Mouse (Mus musculus) erythroblast, embryonic 14.5 days (primary cell): ENCODE results near the gene AI854703. TPM values are rescaled to one million over a fixed set of nuclear protein-coding genes. Genes with fewer than 3 reads are reported as not detected.

ENCODE experiments used
- H3K27me3 ChIP-seq: 2 replicates; pipeline ENCODE4 v1.6.1; 2012; ENCODE audit warnings: inconsistent platforms; ENCODE audit not compliant: control insufficient read depth
- H3K36me3 ChIP-seq: 2 replicates; pipeline ENCODE4 v1.6.1; 2012; ENCODE audit warnings: mild to moderate bottlenecking, inconsistent platforms; ENCODE audit not compliant: control insufficient read depth
- H3K4me1 ChIP-seq: 2 replicates; pipeline ENCODE4 v1.6.1; 2012; ENCODE audit warnings: inconsistent platforms; ENCODE audit not compliant: control insufficient read depth
- H3K4me3 ChIP-seq: replicated peaks from 2 replicates; pipeline ENCODE3; 2012; ENCODE audit warnings: moderate library complexity, mild to moderate bottlenecking, inconsistent platforms
- H3K9me3 ChIP-seq: 2 replicates; pipeline ENCODE4 v1.6.1; 2012; ENCODE audit warnings: low read length, inconsistent platforms, mixed read lengths; ENCODE audit not compliant: control insufficient read depth
- GATA1 ChIP-seq: IDR thresholded peaks from 2 replicates; pipeline ENCODE4 v1.6.1; 2012; ENCODE audit warnings: low read length, inconsistent platforms, mixed read lengths
- TAL1 ChIP-seq: IDR thresholded peaks from 3 replicates; pipeline ENCODE4 v1.6.1; 2012; ENCODE audit warnings: low read length, inconsistent platforms, mixed read lengths
- polyA plus RNA-seq: library from polyadenylated mRNA; stranded (reverse); fragments of >175 nt; gene quantifications from 2 replicates; pipeline ENCODE4 v1.2.3, GENCODE M21; 2012

Gene AI854703
- polyA plus RNA-seq, 1 experiment: not detected

DNA sequence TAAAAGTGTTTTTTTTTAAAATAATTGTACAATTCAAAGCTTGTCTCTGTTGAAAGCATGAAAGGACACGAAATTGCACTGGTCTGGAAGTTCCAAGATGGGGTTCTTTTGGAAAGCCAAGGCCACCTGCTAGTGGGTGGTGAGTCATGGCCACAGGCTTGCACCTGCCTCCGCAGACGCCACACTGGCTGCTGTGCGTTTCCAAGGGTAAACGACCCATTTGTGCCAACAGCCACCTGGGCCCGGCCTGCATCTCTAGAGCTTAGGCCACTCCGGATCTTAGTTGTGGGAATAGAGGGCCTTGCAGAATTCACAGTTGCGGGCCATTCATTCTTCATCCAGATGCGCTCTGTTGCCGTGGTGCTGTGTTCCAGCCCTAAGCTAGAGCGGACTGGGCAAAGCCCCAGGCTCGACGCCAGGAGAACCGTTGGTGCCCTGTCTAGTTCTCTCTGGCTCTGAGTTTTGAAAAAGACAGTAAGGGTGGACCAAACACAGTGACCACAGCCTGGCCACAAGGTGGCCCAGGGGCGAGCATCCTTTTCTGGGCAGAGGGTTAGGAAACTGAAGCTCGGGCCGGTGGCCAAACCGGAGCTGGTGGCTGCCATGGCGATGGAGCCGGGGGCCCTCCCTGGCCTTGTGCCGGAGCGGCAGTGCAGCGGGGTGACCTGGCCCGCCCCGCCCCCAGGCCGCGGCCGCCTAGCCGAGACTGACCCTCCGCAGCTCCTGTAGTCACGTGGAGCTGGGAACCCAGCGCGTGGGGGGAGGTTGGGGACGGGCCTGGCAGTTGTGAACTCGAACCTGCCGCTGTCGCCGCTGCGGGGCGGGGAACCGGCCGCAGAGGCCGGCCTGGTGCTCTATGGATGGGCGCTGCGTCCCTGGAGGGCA, 33.2 kb upstream of the AI854703 start, which contains the start of the genes Repin1 and Gm44965:
Gene Repin1 (plus strand): TSS at position 726 of the 885 bp plus-strand sequence.
Gene Gm44965 (plus strand): TSS at position 784 of the 885 bp plus-strand sequence.
- peak within 1 kb of the TSS; percentile 66 for H3K4me3 ChIP-seq
- H3K27me3 ChIP-seq: no peaks in the 10 kb centered on the region; the same call in 1 of the 2 replicates
- TF ChIP-seq GATA1 (no peak), TAL1 (no peak)
- peaks cover 16% of the 10 kb centered on the region for H3K9me3 ChIP-seq
- H3K4me1 ChIP-seq: peaks cover 18% of the 10 kb centered on the region
- peaks cover 20% of the 10 kb centered on the region for H3K36me3 ChIP-seq

DNA sequence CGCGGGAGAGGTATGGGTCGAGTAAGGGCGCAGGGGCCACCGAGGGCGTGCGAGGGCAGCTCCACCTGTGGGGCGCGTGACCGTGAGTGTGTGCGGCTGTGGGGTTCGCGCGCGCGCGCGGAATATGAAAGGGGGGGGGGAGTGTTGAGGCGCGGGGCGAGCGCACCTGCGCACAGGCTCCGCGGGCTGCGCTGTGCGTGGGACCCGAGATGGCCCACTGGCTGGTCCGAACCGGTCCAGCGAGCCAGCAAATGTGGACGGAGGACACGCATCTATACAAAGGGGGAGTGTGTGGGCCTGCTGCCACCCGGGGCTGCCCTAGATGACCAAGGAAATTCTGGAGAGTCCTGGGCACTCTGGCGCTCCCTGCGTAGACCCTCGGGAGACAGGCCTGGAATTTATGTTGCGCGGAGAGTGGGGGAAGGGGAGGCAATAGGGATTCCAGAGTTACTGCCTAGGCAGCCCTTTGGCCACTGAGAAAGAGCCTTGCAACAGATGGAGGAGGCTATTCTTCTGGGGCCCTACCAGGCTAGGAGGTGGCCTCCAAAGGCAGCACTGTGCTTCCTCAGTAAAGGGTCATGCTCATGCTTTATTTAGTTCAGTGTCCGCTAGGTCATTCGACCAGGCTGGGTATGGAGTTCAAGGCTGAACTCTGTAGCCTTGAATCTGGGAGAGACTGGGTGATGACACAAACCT, 32.4 kb upstream of the AI854703 start:
- Histone ChIP-seq H3K4me1 (peaks cover 20% of the 10 kb centered on the region), H3K36me3 (peaks cover 20% of the 10 kb centered on the region), H3K9me3 (peaks cover 16% of the 10 kb centered on the region), H3K4me3 (peak overlapping the region; percentile 66), H3K27me3 (no peaks in the 10 kb centered on the region; the same call in 1 of the 2 replicates)
- TF ChIP-seq GATA1 (no peak), TAL1 (no peak)

DNA sequence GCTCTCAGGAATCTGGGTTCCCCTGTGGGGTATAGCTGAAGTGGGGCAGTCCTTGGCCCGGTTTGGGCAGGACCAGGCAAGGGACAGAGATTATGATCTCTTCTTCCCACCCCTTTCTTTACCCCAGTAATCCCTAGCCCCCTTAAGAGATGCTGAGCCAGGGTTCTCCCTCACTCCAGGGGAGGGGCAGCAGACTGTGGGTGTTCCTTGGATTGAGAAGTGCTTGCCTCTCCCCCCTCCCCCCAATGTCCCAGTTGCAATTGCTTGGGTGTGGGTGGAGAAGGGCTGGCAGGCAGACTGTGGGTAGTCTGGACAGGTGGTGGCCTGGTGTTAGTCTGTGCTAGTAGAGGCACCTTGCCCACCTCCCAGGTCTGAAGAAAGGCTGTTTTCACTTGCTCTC, 31.3 kb upstream of the AI854703 start:
- H3K4me1 ChIP-seq: peaks cover 24% of the 10 kb centered on the region
- TF ChIP-seq GATA1 (no peak), TAL1 (no peak)
- peaks cover 16% of the 10 kb centered on the region for H3K9me3 ChIP-seq
- no peaks in the 10 kb centered on the region; the same call in 1 of the 2 replicates for H3K27me3 ChIP-seq
- no peak overlapping the region for H3K4me3 ChIP-seq
- peaks cover 20% of the 10 kb centered on the region for H3K36me3 ChIP-seq

DNA sequence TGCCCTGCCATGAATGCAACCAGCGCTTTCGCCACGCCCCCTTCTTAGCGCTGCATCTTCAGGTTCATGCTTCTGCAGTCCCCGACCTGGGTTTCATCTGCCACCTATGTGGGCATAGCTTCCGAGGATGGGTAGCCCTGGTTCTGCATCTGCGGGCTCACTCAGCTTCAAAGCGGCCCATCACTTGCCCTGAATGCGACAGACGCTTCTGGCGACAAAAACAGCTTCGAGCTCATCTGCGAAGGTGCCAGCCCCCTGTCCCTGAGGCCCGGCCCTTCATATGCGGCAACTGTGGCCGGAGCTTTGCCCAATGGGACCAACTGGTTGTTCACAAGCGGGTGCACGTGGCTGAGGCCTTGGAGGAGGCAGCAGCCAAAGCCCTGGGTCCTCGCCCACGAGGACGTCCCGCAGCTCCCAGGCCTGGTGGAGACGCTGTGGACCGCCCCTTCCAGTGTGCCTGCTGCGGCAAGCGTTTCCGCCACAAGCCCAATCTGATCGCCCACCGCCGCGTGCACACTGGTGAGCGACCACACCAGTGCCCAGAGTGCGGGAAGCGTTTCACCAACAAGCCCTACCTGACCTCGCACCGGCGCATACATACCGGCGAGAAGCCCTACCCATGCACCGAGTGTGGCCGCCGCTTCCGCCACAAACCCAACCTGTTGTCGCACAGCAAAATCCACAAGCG, 29.9 kb upstream of the AI854703 start:
- Histone ChIP-seq H3K4me1 (peaks cover 33% of the 10 kb centered on the region), H3K27me3 (no peaks in the 10 kb centered on the region; the same call in 1 of the 2 replicates), H3K4me3 (no peak overlapping the region), H3K36me3 (peaks cover 20% of the 10 kb centered on the region), H3K9me3 (peaks cover 16% of the 10 kb centered on the region)
- TF ChIP-seq GATA1 (no peak), TAL1 (no peak)

DNA sequence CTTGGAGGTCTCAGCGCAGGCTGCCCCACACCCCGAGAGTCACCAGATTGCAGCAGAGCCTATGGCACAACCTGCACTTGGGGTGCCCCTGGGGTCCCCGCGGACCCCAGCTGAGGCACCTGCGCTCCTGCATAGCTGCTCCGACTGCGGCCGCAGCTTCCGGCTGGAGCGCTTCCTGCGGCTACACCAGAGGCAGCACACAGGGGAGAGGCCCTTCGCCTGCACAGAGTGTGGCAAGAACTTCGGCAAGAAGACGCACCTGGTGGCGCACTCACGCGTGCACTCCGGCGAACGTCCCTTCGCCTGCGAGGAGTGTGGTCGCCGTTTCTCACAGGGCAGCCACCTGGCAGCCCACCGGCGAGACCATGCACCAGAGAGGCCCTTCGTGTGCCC, 29.3 kb upstream of the AI854703 start:
- H3K27me3 ChIP-seq: no peaks in the 10 kb centered on the region; the same call in 1 of the 2 replicates
- TF ChIP-seq TAL1 (no peak), GATA1 (no peak)
- H3K36me3 ChIP-seq: peaks cover 20% of the 10 kb centered on the region
- no peak overlapping the region for H3K4me3 ChIP-seq
- peaks cover 16% of the 10 kb centered on the region for H3K9me3 ChIP-seq
- peaks cover 38% of the 10 kb centered on the region for H3K4me1 ChIP-seq

DNA sequence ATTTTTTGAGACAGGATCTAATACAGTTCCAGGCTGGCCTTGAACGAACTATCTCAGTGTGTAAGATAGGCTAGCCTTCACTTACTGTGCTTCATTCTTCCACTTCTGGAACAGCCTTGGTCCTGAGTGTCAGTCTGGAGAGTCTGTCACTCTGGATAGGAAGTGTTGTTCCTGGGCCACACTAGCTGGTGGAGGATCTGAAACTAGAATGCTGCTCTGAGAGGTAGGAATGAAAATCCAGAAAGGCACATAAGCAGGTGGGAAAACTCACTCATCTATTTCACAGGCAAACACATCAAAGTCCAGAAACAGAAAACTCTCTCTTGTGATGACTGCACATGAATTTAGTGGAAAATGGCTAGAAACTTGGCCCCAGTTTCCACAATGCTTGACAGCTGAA, 26.0 kb upstream of the AI854703 start:
- Histone ChIP-seq H3K36me3 (peaks cover 20% of the 10 kb centered on the region), H3K4me3 (no peak overlapping the region), H3K27me3 (no peaks in the 10 kb centered on the region), H3K4me1 (peaks cover 27% of the 10 kb centered on the region), H3K9me3 (peaks cover 16% of the 10 kb centered on the region)
- TF ChIP-seq GATA1 (no peak), TAL1 (no peak)

DNA sequence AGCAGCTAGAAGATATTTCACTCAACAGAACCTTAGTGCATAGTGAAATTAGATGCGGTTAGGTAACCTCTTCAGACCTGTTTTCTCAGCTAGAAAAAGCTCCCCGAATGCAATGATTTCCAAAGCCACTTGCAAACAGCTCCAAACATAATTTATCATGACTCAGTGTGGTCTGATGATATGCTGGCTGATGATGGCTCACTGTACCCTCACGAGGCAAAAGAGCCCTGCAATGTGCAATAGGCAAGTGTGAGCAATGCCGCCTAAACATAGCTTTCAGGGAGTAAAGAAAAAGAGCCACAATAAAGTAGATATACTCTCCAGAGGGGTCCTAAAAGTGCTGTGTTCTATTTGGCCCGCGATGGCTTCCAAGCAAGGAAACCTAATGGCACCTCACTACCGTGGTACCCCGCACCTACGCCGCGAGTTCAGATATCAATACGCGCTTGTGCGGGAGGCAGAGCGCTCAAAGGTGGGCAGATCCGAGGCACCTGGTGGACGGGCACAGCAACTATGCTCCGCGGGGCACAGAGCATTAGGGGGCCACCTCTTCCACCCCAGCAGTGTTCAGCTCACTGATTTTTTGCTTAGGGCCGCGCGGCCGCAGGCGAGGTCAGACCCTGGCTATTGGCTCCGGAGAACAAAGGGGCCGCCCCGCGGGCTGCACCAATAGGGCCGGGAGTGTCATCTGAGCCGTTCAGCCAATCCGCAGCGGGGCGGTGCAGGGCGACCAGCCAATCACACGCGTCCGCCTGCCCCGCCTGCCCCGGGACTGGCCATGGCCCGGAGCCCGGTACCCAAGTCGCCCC, 25.1 kb upstream of the AI854703 start, which contains the start of gene Zfp775:
Gene Zfp775 (plus strand): TSS at position 793 of the 809 bp plus-strand sequence.
- H3K4me1 ChIP-seq: peaks cover 27% of the 10 kb centered on the region
- peaks cover 13% of the 10 kb centered on the region for H3K9me3 ChIP-seq
- H3K27me3 ChIP-seq: no peaks in the 10 kb centered on the region
- TF ChIP-seq TAL1: no peak
- TF ChIP-seq GATA1: no peak
- peak within 1 kb of the TSS; percentile 75 for H3K4me3 ChIP-seq
- H3K36me3 ChIP-seq: peaks cover 15% of the 10 kb centered on the region
